Mouse (Mus musculus) bone marrow, adult 2 months (tissue): ENCODE measurements around the gene Pde4c.

Experiments used
- CTCF ChIP-seq: fragments of 200-500 bp; IDR thresholded peaks from 2 replicates; pipeline ENCODE4 v1.5.1; 2011; ENCODE audit warnings: low read length, control low read depth; ENCODE audit not compliant: control insufficient read depth, insufficient read depth
- POLR2A ChIP-seq: fragments of 200-500 bp; IDR thresholded peaks from 2 replicates; pipeline ENCODE4 v1.6.1; 2011; ENCODE audit warnings: low read depth, mild to moderate bottlenecking, control low read depth, low read length, borderline replicate concordance; ENCODE audit not compliant: control insufficient read depth

- TF ChIP-seq CTCF (no peak), POLR2A (no peak)
Observed at GRCm38 (mm10) chr8:70787051-70787445, 63.5 kb downstream of the Pde4c start.
